Mouse (Mus musculus) B cell, adult (primary cell): ENCODE results near the gene Trem1. TPM values are rescaled to one million over a fixed set of nuclear protein-coding genes. Genes with fewer than 3 reads are reported as not detected.

Experiments
- total RNA-seq: library from RNA; stranded (reverse); gene quantifications from 4 replicates; pipeline ENCODE4 v1.2.4, GENCODE M21; 2023; ENCODE audit not compliant: inconsistent age

Gene Trem1
- total RNA-seq = 1.1 to 2.7 TPM (median 2.2 TPM) in 4 replicates

DNA sequence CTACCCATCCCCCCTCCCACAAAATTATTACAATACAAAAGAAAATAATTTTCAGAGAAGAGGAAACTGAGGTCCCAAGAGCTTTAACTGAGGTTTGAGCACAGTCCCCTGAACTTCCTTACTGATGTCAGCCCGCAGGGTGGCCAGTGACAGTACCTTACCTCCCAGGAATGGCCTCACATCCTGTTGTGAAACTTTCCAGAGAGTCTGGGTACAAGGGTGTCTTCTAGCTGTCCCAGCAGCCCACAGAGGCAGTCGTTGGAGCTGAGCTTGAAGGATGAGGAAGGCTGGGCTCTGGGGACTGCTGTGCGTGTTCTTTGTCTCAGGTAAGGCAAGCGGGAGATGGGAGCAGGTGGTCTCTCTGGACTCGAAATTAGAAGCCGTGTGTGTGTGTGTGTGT, at the start of gene Trem1:
Gene Trem1, plus strand, starts transcription at position 251 of the 400 bp plus-strand sequence.

GRCm38 (mm10) chr17:48247221-48247928, 14.8 kb downstream of the Trem1 start, which contains the start of gene Trem3:
Trem3 (plus strand) TSS chr17:48247777.

GRCm38 (mm10) chr17:48263741-48264362, 31.3 kb downstream of the Trem1 start, which contains the start of gene Treml4:
Treml4 (plus strand) TSS chr17:48264295.

Other genes starting within 250 kb of the Trem1 start
- gene 1700122O11Rik, start 194.5 kb upstream of the Trem1 start, total RNA-seq = not detected in 4 replicates
- not detected in 4 replicates for gene 1700067P10Rik, start 143.4 kb upstream of the Trem1 start, total RNA-seq
- gene 9830107B12Rik, start 86.5 kb upstream of the Trem1 start, total RNA-seq = 0.19 to 0.42 TPM in 2 of 4 replicates, not detected in the others
- 0.30 to 0.75 TPM (median 0.32 TPM) in 3 of 4 replicates, not detected in the other for gene A530064D06Rik, start 65.5 kb upstream of the Trem1 start, total RNA-seq
- gene Trem3, start 15.0 kb downstream of the Trem1 start, total RNA-seq = not detected in 4 replicates
- 2.1 to 4.2 TPM (median 3.4 TPM) in 4 replicates for gene Treml4, start 31.5 kb downstream of the Trem1 start, total RNA-seq
- 169 to 178 TPM (median 175 TPM) in 4 replicates for gene Treml2, start 66.7 kb downstream of the Trem1 start, total RNA-seq
- gene B430306N03Rik, start 83.4 kb downstream of the Trem1 start, total RNA-seq = 6.0 to 10.3 TPM (median 7.3 TPM) in 4 replicates
- gene Trem2, start 113.6 kb downstream of the Trem1 start, total RNA-seq = not detected in 4 replicates
- gene Treml1, start 127.1 kb downstream of the Trem1 start, total RNA-seq = not detected in 4 replicates
- 92.9 to 116 TPM (median 111 TPM) in 4 replicates for gene Nfya, start 177.1 kb downstream of the Trem1 start, total RNA-seq
- gene Oard1, start 177.2 kb downstream of the Trem1 start, total RNA-seq = 38.8 to 49.1 TPM (median 46.5 TPM) in 4 replicates
- 0.35 to 1.4 TPM (median 0.55 TPM) in 4 replicates for gene Apobec2, start 200.2 kb downstream of the Trem1 start, total RNA-seq
- gene Tspo2, start 218.8 kb downstream of the Trem1 start, total RNA-seq = not detected in 4 replicates
- 3.5 to 5.6 TPM (median 4.6 TPM) in 4 replicates for gene Unc5cl, start 222.1 kb downstream of the Trem1 start, total RNA-seq